Mouse (Mus musculus) urinary bladder, adult 2 months (tissue): ENCODE results near the gene Grm5. TPM values are rescaled to one million over a fixed set of nuclear protein-coding genes. Genes with fewer than 3 reads are reported as not detected.

ENCODE experiments used
- DNase-seq: peaks from one replicate; pipeline ENCODE4 v3.0.0; 2022; ENCODE audit warnings: low spot score
- polyA plus RNA-seq: library from polyadenylated mRNA; depleted of rRNA; stranded (reverse); fragments of >200 nt; gene quantifications from 2 replicates; pipeline ENCODE4 v1.2.3, GENCODE M21; 2012

The Grm5 gene
- polyA plus RNA-seq, 1 experiment = not detected

DNA sequence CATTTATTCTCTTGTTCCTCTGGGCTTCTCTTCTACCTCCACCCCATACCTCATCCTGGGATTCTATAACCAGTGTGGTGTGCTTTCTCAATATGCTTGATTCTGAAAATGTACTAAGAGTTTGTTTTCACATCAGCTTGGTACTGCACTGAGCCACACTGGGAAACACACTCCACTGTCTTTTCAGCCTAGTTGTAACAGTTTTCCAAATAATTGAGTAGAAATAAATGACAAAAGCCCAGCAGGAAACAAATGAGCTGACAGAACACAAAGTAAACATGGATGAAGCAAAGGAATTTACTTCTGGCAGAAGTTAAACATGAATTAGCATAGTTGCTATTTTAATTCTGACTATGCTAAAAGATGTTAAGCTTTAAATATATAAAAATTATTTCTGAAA lies 262.1 kb downstream of the Grm5 start:
- DNase-seq = no peak

DNA sequence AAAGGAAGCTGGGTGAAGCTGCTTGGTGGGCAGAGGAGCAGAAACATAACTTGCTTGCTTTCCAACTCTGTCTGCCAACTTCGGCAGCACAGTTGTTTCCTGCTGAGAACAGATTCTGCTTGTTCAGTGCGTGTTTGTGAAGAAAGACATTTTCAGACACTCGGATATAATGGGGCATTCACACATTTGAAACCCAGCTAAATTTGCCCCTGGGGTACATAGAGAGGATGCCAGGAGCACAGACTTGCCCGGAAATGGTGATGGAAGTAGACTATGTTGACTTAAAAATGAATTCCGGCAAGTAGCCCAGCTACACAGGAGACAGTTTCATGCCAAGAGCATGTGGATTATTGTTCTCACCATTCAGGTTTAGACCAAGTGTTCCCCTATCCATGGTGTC lies 342.0 kb downstream of the Grm5 start:
- no peak for DNase-seq

DNA sequence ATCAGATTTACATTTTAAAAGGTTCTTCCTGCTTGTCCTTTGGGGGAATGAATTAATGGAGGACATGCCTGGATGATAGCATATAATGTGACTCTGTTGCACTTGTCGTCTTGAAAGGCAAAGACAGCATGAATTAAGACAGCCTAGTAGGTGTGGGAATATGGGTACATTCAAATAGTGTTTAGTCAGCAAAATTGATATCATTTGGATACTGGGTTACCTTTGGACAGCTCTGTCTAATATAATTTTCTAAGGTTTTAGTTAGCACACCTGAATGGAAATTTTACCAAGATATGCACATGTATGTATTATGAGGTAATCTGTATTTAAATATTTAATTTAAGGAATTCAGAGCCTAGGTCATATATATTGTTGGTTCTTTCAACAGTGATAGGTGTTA lies 353.4 kb downstream of the Grm5 start:
- no peak for DNase-seq

DNA sequence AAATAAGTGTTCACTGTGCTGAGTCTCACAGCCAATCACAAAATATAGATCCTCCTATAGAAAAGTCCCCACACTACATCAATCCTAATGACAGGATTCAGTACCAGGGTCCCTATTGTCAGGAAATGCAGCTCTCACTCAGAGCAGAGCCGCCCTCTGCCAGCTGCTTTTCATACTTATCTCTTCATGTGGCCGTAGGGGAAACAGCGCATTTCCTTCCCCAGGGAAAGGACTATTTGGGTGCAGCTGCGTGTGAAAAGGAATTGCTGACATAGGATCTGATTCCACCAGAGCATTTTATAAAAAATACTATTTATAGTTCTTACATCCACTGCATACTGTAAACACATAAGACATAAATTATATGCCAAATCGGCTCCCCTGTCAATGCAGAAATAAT lies 354.3 kb downstream of the Grm5 start:
- DNase-seq = no peak

DNA sequence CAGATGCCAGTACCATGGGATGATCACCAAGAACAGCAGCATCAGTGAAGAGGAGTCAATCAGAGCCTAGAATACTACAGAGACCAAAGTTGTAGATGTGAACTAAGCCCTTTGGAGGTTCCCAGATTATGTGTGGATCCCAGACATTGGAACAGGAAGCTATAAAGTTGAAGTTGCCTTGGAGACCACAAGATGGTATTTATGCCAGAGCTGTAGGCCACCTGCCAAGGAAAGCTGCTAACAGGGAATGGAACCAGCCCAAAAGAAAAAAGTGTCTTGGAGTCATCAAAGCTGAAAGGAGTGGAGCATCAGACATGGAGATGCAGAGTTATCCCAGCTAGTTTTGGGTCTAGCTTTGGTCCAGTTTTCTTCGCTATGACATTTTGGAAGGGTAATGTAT lies 366.2 kb downstream of the Grm5 start:
- DNase-seq = no peak

- no peak for DNase-seq
Measured at GRCm38 (mm10) chr7:87973216-87973615, 389.2 kb downstream of the Grm5 start.

DNA sequence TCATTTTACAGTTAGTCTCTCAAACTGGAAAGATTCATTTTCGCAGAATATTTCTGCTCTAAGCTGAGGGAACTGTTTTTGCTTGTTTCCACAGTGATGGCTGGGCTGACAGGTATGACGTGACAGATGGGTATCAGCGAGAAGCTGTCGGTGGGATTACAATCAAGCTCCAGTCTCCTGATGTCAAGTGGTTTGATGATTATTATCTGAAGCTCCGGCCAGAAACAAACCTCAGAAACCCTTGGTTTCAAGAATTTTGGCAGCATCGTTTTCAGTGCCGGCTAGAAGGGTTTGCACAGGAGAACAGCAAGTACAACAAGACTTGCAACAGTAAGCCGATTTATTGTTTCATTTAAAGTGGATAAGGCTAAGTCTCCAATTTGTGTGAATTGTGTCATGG lies 391.1 kb downstream of the Grm5 start:
- no peak for DNase-seq

GRCm38 (mm10) chr7:87983494-87983893 lies 399.5 kb downstream of the Grm5 start:
- DNase-seq = no peak

GRCm38 (mm10) chr7:88014451-88014850 lies 430.5 kb downstream of the Grm5 start:
- no peak for DNase-seq

GRCm38 (mm10) chr7:88027411-88028132 lies 443.6 kb downstream of the Grm5 start:
- no peak for DNase-seq

DNA sequence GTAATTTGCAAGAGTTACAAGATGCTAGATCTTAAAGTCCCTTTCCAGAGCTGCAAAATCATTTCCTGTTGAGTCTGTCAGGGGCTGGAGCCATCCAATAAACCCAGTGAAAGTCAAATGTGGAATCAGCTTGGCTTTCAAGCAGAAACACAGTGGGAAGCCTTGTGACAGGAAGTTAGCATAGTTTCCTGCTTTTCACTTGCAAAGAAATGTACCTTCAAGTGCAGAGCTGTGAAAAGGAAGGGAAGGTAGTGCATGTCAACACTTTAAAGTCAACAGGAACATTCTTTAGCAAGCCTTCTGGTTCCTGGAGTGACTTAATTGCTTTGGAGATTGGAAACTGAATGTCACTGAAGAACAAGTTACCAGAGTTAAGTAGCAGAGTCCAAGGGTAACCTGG lies 463.4 kb downstream of the Grm5 start:
- DNase-seq = no peak

- no peak for DNase-seq
Measured at GRCm38 (mm10) chr7:88054224-88054938, 470.4 kb downstream of the Grm5 start.

- no peak for DNase-seq
Measured at GRCm38 (mm10) chr7:88056438-88056837, 472.5 kb downstream of the Grm5 start.

- no peak for DNase-seq
Measured at GRCm38 (mm10) chr7:88091115-88091514, 507.1 kb downstream of the Grm5 start.

DNA sequence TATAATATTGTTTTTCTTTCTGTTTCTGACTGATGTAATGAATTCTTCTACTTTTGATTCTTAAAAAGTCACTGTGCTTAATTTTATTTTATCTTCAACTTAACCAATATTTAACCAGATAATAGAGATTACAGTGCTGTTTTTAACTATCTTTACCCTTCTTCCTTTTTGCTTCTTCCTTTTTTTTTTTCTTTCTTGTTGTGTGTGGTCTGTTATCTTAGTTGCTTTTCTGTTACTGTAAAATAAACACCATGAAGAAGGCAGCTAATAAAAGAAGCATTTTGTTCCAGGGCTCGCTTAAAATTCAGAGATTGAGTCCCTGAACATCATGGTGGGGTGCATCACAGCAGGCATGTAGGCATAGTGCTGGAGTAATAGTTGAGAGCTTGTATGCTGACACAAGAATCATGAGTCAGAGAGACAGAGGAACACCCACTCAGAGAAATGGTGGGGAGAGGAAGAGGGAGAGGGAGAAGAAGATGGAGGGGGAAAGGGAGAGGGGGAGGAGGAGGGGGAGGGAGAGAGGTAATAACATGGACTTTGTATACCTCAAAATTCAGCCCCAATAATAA lies 512.7 kb downstream of the Grm5 start:
- no peak for DNase-seq

DNA sequence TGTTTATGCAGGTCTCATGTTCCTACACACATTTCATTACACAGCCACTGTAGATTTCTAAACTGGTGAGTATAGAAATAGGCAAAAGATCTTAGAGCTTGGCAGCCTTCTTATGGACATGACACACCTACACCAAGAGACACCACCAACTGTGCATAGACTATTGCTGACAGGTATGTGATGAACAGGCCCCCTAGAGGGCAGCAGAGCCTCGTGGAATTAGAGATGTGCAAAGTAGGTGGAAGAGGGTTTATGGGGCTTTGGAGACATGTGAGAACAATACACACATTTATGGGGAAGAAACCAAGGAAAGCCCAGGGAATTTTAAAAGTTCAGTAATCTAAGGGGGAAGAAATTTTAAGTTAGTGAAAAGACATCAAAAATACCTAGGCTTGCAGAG lies 513.7 kb downstream of the Grm5 start:
- DNase-seq = peak; percentile 27

DNA sequence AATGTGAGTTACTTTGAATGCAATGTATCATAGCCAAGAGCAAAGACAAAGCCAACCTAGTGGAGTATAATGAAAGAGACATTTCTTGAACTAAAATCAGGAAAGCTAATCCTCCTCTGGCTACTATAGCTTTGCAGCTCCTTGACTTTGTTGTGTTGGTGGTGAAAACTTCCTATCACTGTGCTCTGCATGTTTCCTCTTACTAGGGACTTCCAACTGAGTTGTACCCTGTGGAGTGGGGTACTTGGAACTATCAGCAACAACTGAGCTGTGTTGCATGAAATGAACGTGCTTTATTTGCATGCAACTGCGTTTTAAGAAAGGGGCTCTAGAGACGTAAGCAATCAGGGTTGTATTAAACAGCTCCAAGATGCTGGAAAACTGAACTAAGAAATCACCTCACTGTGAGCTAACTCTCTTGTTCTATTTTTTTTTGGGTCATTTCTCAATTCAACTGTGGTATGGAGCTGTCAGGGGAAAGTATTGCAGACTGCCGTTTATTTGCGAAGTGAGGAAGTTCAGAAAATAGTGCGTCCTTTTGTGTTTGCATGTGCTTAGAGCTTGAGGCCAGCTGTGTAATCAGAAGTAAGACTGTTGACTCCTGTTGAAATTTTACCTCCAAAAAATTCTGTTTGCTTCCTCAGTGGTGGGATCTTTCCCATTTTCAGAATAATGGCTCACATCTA lies 532.9 kb downstream of the Grm5 start:
- no peak for DNase-seq

DNA sequence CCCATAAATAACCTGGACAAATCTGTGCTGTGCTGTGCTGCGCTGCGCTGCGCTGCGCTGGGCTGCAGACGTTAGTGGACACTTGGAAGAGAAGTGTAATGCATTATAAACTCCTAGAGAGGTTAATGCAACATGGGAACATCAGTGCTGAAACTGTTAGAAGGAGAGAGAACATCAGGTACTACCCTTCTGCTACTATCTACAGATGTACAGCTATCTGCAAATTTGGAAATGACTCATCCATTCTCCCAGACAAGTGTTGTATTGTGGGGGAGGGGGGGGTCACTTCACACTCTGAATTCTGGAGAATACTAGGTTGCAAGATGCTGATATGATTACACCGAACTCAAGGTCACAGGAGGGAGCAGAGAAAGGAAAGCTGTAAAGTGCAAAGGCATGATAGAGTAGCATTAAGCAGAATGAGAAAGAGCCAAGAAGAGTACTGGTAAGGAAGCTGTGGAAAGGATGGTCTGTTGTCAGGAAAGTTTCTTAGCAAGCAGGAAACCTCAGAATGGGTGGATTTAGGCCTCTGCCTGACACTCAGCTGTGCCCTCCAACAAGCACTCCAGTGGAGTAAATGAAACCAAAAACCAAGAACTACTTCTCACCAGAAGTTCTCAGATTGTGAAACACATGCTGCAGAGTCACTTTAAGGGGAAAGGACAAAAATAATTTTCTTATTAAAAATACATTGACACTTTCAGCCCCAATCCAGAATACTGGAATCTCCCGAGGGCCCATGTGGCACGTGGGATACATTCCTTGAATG lies 544.3 kb downstream of the Grm5 start:
- no peak for DNase-seq

- no peak for DNase-seq
Measured at GRCm38 (mm10) chr7:88129536-88130487, 545.8 kb downstream of the Grm5 start.

GRCm38 (mm10) chr7:88130488-88130849 lies 546.5 kb downstream of the Grm5 start:
- DNase-seq = no peak
